In genomic region chr17:13680318-13680717, GRCm38 (mm10) we compare ENCODE assay signal across 21 mouse cellular contexts.
A peak's percentile ranks its signal among the peaks of the same experiment; 100 is the strongest.
DNase-seq lines count a peak whose midpoint lies in the region; ATAC-seq lines count a peak whose summit lies in the region.
"Had no signal": no experiment of that assay in that cellular context is flagged by ENCODE, and none has a peak within 500 bp of the region (broad histone marks: within the 10 kb centered on the region; RNA-seq: fewer than 3 reads in every experiment).

No protein-coding gene starts in this region.

- H3K27ac ChIP-seq in hindbrain, embryonic 13.5 days, result peak overlapping the region; percentile 56
- H3K27ac ChIP-seq in hindbrain, embryonic 12.5 days, result no peak overlapping the region
- H3K27ac ChIP-seq in hindbrain, embryonic 14.5 days, result 0 out of 2 replicates have a peak overlapping the region, but pooled peaks have one; percentile 57
- H3K27ac ChIP-seq: embryonic facial prominence, embryonic 15.5 days; limb, embryonic 10.5 days; macrophage had no signal

- no peaks in the 10 kb centered on the region for H3K36me3 ChIP-seq in hindbrain, embryonic 13.5 days
- H3K36me3 ChIP-seq in hindbrain, embryonic 12.5 days, result no peaks in the 10 kb centered on the region
- H3K36me3 ChIP-seq in hindbrain, embryonic 14.5 days (replicated peaks; ENCODE audit: control insufficient read depth, insufficient read depth), result no peaks in the 10 kb centered on the region
- H3K36me3 ChIP-seq: embryonic facial prominence, embryonic 15.5 days; limb, embryonic 10.5 days had no signal

- H3K4me1 ChIP-seq in hindbrain, embryonic 13.5 days (replicated peaks), result peaks cover 54% of the 10 kb centered on the region
- H3K4me1 ChIP-seq in hindbrain, embryonic 12.5 days, result peaks cover 41% of the 10 kb centered on the region
- 0 out of 2 replicates have a peak, but pooled peaks cover 14% of the 10 kb centered on the region for H3K4me1 ChIP-seq in hindbrain, embryonic 14.5 days (replicated peaks; ENCODE audit: control insufficient read depth, insufficient read depth, low read length)

- no peak overlapping the region for H3K4me3 ChIP-seq in hindbrain, embryonic 13.5 days
- H3K4me3 ChIP-seq in hindbrain, embryonic 12.5 days, result no peak overlapping the region
- H3K4me3 ChIP-seq in hindbrain, embryonic 14.5 days (replicated peaks; ENCODE audit: low read length), result no peak overlapping the region
- H3K4me3 ChIP-seq: embryonic facial prominence, embryonic 15.5 days; limb, embryonic 10.5 days had no signal

- 68% methylated on average over 4 of the region's 4 CpGs for WGBS in hindbrain, embryonic 13.5 days
- 73% methylated on average over 4 of the region's 4 CpGs for WGBS in hindbrain, embryonic 12.5 days
- WGBS in hindbrain, embryonic 14.5 days, result 57% methylated on average over 4 of the region's 4 CpGs

- no peak for ATAC-seq in hindbrain, embryonic 13.5 days (ENCODE audit: low FRiP score)
- no peak for ATAC-seq in hindbrain, embryonic 12.5 days (ENCODE audit: low FRiP score)
- ATAC-seq in hindbrain, embryonic 14.5 days (ENCODE audit: low FRiP score), result no peak

- H3K27me3 ChIP-seq in hindbrain, embryonic 13.5 days, result no peaks in the 10 kb centered on the region
- H3K27me3 ChIP-seq in hindbrain, embryonic 12.5 days, result no peaks in the 10 kb centered on the region
- no peaks in the 10 kb centered on the region for H3K27me3 ChIP-seq in hindbrain, embryonic 14.5 days (ENCODE audit: control insufficient read depth, insufficient read depth, low read length)
- H3K27me3 ChIP-seq: embryonic facial prominence, embryonic 15.5 days had no signal

- DNase-seq in ES-CJ7 (ENCODE audit: low read depth, low spot score) (peak; percentile 53), ZHBTc4 (ENCODE audit: low read depth, low spot score) (peak; percentile 80)
- DNase-seq in hindbrain, embryonic 14.5 days (ENCODE audit: low spot score), result no peak
- DNase-seq in cerebellum, adult 9-11 months, result no peak
- no peak for DNase-seq in adrenal gland, adult 2 months
- no peak for DNase-seq in kidney, adult 11 months
- DNase-seq: embryo, embryonic 11 days; gastrocnemius, adult 2 months; heart, adult 18-20 months; kidney, adult 8-10 months; kidney, postnatal 4 days; lung, embryonic 14.5 days; midbrain, embryonic 14.5 days; spleen, adult 18-20 months; thymus, adult 2 months had no signal

- no peak overlapping the region for H3K4me2 ChIP-seq in hindbrain, embryonic 13.5 days
- H3K4me2 ChIP-seq in hindbrain, embryonic 12.5 days (replicated peaks), result no peak overlapping the region
- H3K4me2 ChIP-seq in hindbrain, embryonic 14.5 days (replicated peaks), result no peak overlapping the region
- H3K4me2 ChIP-seq: embryonic facial prominence, embryonic 15.5 days; liver, embryonic 11.5 days had no signal

- H3K9me3 ChIP-seq in hindbrain, embryonic 13.5 days, result no peaks in the 10 kb centered on the region
- no peaks in the 10 kb centered on the region for H3K9me3 ChIP-seq in hindbrain, embryonic 12.5 days (replicated peaks)
- no peaks in the 10 kb centered on the region for H3K9me3 ChIP-seq in hindbrain, embryonic 14.5 days (ENCODE audit: control insufficient read depth, low read length)
- H3K9me3 ChIP-seq: embryonic facial prominence, embryonic 15.5 days; limb, embryonic 10.5 days had no signal

- H3K9ac ChIP-seq in hindbrain, embryonic 13.5 days, result no peak overlapping the region
- no peak overlapping the region for H3K9ac ChIP-seq in hindbrain, embryonic 12.5 days
- no peak overlapping the region for H3K9ac ChIP-seq in hindbrain, embryonic 14.5 days
- H3K9ac ChIP-seq: embryonic facial prominence, embryonic 15.5 days; lung, embryonic 14.5 days had no signal

Comparison
In these comparisons a context has a peak if more than half of its experiments do, and no peak if none do; other contexts are left out.
1. DNase-seq: peak in ES-CJ7 (single experiment) and ZHBTc4 (single experiment); none in hindbrain, embryonic 14.5 days (single experiment), cerebellum, adult 9-11 months (single experiment), adrenal gland, adult 2 months (single experiment) and kidney, adult 11 months (single experiment).